Mouse (Mus musculus): ENCODE data around the gene Tanc1. TPM values are rescaled to one million over a fixed set of nuclear protein-coding genes. Genes with fewer than 3 reads are reported as not detected.
"Not testable (repeated sequence)": the region's sequence is repeated elsewhere in the genome, so short reads cannot be mapped to it uniquely, and the experiment has no call there.

Gene Tanc1
- polyA plus RNA-seq (2015; fragmentation: Nextera tagmentation; extraction: Ambion mirVana): 27.3 and 29.1 TPM in 2 replicates

GRCm38 (mm10) chr2:59611831-59612732, at the start of gene Tanc1:
TSS of gene Tanc1 (plus strand) at chr2:59612042.
- H3K9ac ChIP-seq (ENCODE audit: low read length): peak within 1 kb of the TSS; percentile 97
- H3K36me3 ChIP-seq (ENCODE audit: control insufficient read depth, insufficient read depth): no peaks in the 10 kb centered on the region
- peak; percentile 92 for ATAC-seq (replicated peaks; ENCODE audit: extremely low read depth, insufficient read depth, low FRiP score)
- H3K9me3 ChIP-seq (replicated peaks; ENCODE audit: control insufficient read depth, low read length): no peaks in the 10 kb centered on the region
- peaks cover 50% of the 10 kb centered on the region for H3K4me1 ChIP-seq (ENCODE audit: control insufficient read depth, insufficient read depth, low read length)
- peak within 1 kb of the TSS; percentile 73 for H3K4me2 ChIP-seq (ENCODE audit: low read depth, low read length)
- no peaks in the 10 kb centered on the region for H3K27me3 ChIP-seq (ENCODE audit: control insufficient read depth, insufficient read depth, low read length)
- whole genome bisulfite sequencing: under 1% methylated on average over 92 of the region's 99 CpGs
- H3K4me3 ChIP-seq (ENCODE audit: low read length): peak within 1 kb of the TSS; percentile 86
- H3K27ac ChIP-seq (ENCODE audit: low read length): peak within 1 kb of the TSS; percentile 97

GRCm38 (mm10) chr2:59562215-59562614, 49.6 kb upstream of the Tanc1 start:
- 74% methylated on average over 4 of the region's 4 CpGs for whole genome bisulfite sequencing
- no peak overlapping the region for H3K27ac ChIP-seq (ENCODE audit: low read length)
- H3K27me3 ChIP-seq (ENCODE audit: control insufficient read depth, insufficient read depth, low read length): no peaks in the 10 kb centered on the region
- no peak for ATAC-seq (replicated peaks; ENCODE audit: extremely low read depth, insufficient read depth, low FRiP score)
- no peak overlapping the region for H3K4me3 ChIP-seq (ENCODE audit: low read length)
- H3K4me2 ChIP-seq (ENCODE audit: low read depth, low read length): no peak overlapping the region
- H3K9ac ChIP-seq (ENCODE audit: low read length): no peak overlapping the region
- H3K9me3 ChIP-seq (replicated peaks; ENCODE audit: control insufficient read depth, low read length): peaks cover 3% of the 10 kb centered on the region; the same call in 1 of the 2 replicates
- peaks cover 3% of the 10 kb centered on the region; the same call in 1 of the 2 replicates for H3K4me1 ChIP-seq (ENCODE audit: control insufficient read depth, insufficient read depth, low read length)
- 0 out of 2 replicates have a peak, but pooled peaks cover 2% of the 10 kb centered on the region for H3K36me3 ChIP-seq (ENCODE audit: control insufficient read depth, insufficient read depth)

GRCm38 (mm10) chr2:59562696-59563095, 49.1 kb upstream of the Tanc1 start:
- H3K9me3 ChIP-seq (replicated peaks; ENCODE audit: control insufficient read depth, low read length): peaks cover 3% of the 10 kb centered on the region; the same call in 1 of the 2 replicates
- H3K4me2 ChIP-seq (ENCODE audit: low read depth, low read length): no peak overlapping the region
- no peak overlapping the region for H3K9ac ChIP-seq (ENCODE audit: low read length)
- no peak for ATAC-seq (replicated peaks; ENCODE audit: extremely low read depth, insufficient read depth, low FRiP score)
- peaks cover 3% of the 10 kb centered on the region; the same call in 1 of the 2 replicates for H3K4me1 ChIP-seq (ENCODE audit: control insufficient read depth, insufficient read depth, low read length)
- no peak overlapping the region for H3K4me3 ChIP-seq (ENCODE audit: low read length)
- H3K27me3 ChIP-seq (ENCODE audit: control insufficient read depth, insufficient read depth, low read length): no peaks in the 10 kb centered on the region
- WGBS: 62% methylated on average over 5 of the region's 5 CpGs
- H3K36me3 ChIP-seq (ENCODE audit: control insufficient read depth, insufficient read depth): 0 out of 2 replicates have a peak, but pooled peaks cover 2% of the 10 kb centered on the region
- no peak overlapping the region for H3K27ac ChIP-seq (ENCODE audit: low read length)

- not testable (repeated sequence) for H3K9me3 ChIP-seq (replicated peaks; ENCODE audit: control insufficient read depth, low read length); H3K4me1 ChIP-seq (ENCODE audit: control insufficient read depth, insufficient read depth, low read length); H3K4me3 ChIP-seq (ENCODE audit: low read length); H3K27ac ChIP-seq (ENCODE audit: low read length); H3K36me3 ChIP-seq (ENCODE audit: control insufficient read depth, insufficient read depth); H3K27me3 ChIP-seq (ENCODE audit: control insufficient read depth, insufficient read depth, low read length); H3K4me2 ChIP-seq (ENCODE audit: low read depth, low read length); ATAC-seq (replicated peaks; ENCODE audit: extremely low read depth, insufficient read depth, low FRiP score); H3K9ac ChIP-seq (ENCODE audit: low read length)
- WGBS: 97% methylated on average over 3 of the region's 10 CpGs
These were observed 47.7 kb upstream of the Tanc1 start for GRCm38 (mm10) chr2:59564029-59564611.

- H3K9me3 ChIP-seq (replicated peaks; ENCODE audit: control insufficient read depth, low read length): peaks cover 3% of the 10 kb centered on the region
- H3K4me1 ChIP-seq (ENCODE audit: control insufficient read depth, insufficient read depth, low read length): peaks cover 3% of the 10 kb centered on the region; the same call in 1 of the 2 replicates
- H3K27me3 ChIP-seq (ENCODE audit: control insufficient read depth, insufficient read depth, low read length): no peaks in the 10 kb centered on the region
- H3K9ac ChIP-seq (ENCODE audit: low read length): no peak overlapping the region
- 81% methylated on average over 4 of the region's 4 CpGs for WGBS
- no peak overlapping the region for H3K4me2 ChIP-seq (ENCODE audit: low read depth, low read length)
- ATAC-seq (replicated peaks; ENCODE audit: extremely low read depth, insufficient read depth, low FRiP score): no peak
- H3K27ac ChIP-seq (ENCODE audit: low read length): no peak overlapping the region
- H3K36me3 ChIP-seq (ENCODE audit: control insufficient read depth, insufficient read depth): 0 out of 2 replicates have a peak, but pooled peaks cover 2% of the 10 kb centered on the region
- H3K4me3 ChIP-seq (ENCODE audit: low read length): no peak overlapping the region
These were observed 46.9 kb upstream of the Tanc1 start for GRCm38 (mm10) chr2:59564947-59565346.

GRCm38 (mm10) chr2:59580939-59581338, 30.9 kb upstream of the Tanc1 start:
- no peaks in the 10 kb centered on the region for H3K36me3 ChIP-seq (ENCODE audit: control insufficient read depth, insufficient read depth)
- no peaks in the 10 kb centered on the region for H3K27me3 ChIP-seq (ENCODE audit: control insufficient read depth, insufficient read depth, low read length)
- H3K9me3 ChIP-seq (replicated peaks; ENCODE audit: control insufficient read depth, low read length): 0 out of 2 replicates have a peak, but pooled peaks cover 3% of the 10 kb centered on the region
- no peak overlapping the region for H3K4me3 ChIP-seq (ENCODE audit: low read length)
- H3K27ac ChIP-seq (ENCODE audit: low read length): no peak overlapping the region
- no peaks in the 10 kb centered on the region for H3K4me1 ChIP-seq (ENCODE audit: control insufficient read depth, insufficient read depth, low read length)
- WGBS: 41% methylated on average over 7 of the region's 7 CpGs
- no peak overlapping the region for H3K9ac ChIP-seq (ENCODE audit: low read length)
- ATAC-seq (replicated peaks; ENCODE audit: extremely low read depth, insufficient read depth, low FRiP score): no peak
- no peak overlapping the region for H3K4me2 ChIP-seq (ENCODE audit: low read depth, low read length)

GRCm38 (mm10) chr2:59583961-59584360, 27.9 kb upstream of the Tanc1 start:
- Histone ChIP-seq H3K4me2 (ENCODE audit: low read depth, low read length) (no peak overlapping the region), H3K4me3 (ENCODE audit: low read length) (no peak overlapping the region), H3K9ac (ENCODE audit: low read length) (no peak overlapping the region), H3K27ac (ENCODE audit: low read length) (no peak overlapping the region), H3K27me3 (ENCODE audit: control insufficient read depth, insufficient read depth, low read length) (no peaks in the 10 kb centered on the region), H3K4me1 (ENCODE audit: control insufficient read depth, insufficient read depth, low read length) (no peaks in the 10 kb centered on the region), H3K36me3 (ENCODE audit: control insufficient read depth, insufficient read depth) (no peaks in the 10 kb centered on the region), H3K9me3 (replicated peaks; ENCODE audit: control insufficient read depth, low read length) (0 out of 2 replicates have a peak, but pooled peaks cover 3% of the 10 kb centered on the region)
- no peak for ATAC-seq (replicated peaks; ENCODE audit: extremely low read depth, insufficient read depth, low FRiP score)
- WGBS: 72% methylated on average over 6 of the region's 6 CpGs

- Histone ChIP-seq H3K4me1 (ENCODE audit: control insufficient read depth, insufficient read depth, low read length) (no peaks in the 10 kb centered on the region), H3K27ac (ENCODE audit: low read length) (no peak overlapping the region), H3K9me3 (replicated peaks; ENCODE audit: control insufficient read depth, low read length) (0 out of 2 replicates have a peak, but pooled peaks cover 3% of the 10 kb centered on the region), H3K36me3 (ENCODE audit: control insufficient read depth, insufficient read depth) (no peaks in the 10 kb centered on the region), H3K27me3 (ENCODE audit: control insufficient read depth, insufficient read depth, low read length) (no peaks in the 10 kb centered on the region), H3K9ac (ENCODE audit: low read length) (no peak overlapping the region), H3K4me2 (ENCODE audit: low read depth, low read length) (no peak overlapping the region), H3K4me3 (ENCODE audit: low read length) (no peak overlapping the region)
- 77% methylated on average over 10 of the region's 10 CpGs for WGBS
- ATAC-seq (replicated peaks; ENCODE audit: extremely low read depth, insufficient read depth, low FRiP score): no peak
These were observed 24.3 kb upstream of the Tanc1 start for GRCm38 (mm10) chr2:59587387-59588095.

Data from heart, embryonic 16.5 days (tissue).